Mouse (Mus musculus) bone marrow, adult 2 months (tissue): ENCODE results near the gene Lingo1. TPM values are rescaled to one million over a fixed set of nuclear protein-coding genes. Genes with fewer than 3 reads are reported as not detected.

Source experiments
- H3K27ac ChIP-seq: fragments of 200-500 bp; 2 replicates; pipeline ENCODE4 v1.5.1; 2012; ENCODE audit warnings: low read depth, mild to moderate bottlenecking, control low read depth, inconsistent platforms, low read length; ENCODE audit not compliant: control insufficient read depth, poor library complexity, insufficient read depth
- H3K4me1 ChIP-seq: fragments of 200-500 bp; 2 replicates; pipeline ENCODE4 v1.6.1; 2011; ENCODE audit warnings: low read length; ENCODE audit not compliant: control insufficient read depth, insufficient read depth
- H3K4me3 ChIP-seq: fragments of 200-500 bp; replicated peaks from 2 replicates; pipeline ENCODE3; 2011; ENCODE audit warnings: mild to moderate bottlenecking, low read depth, low read length, control low read depth; ENCODE audit not compliant: control insufficient read depth
- CTCF ChIP-seq: fragments of 200-500 bp; IDR thresholded peaks from 2 replicates; pipeline ENCODE4 v1.5.1; 2011; ENCODE audit warnings: low read length, control low read depth; ENCODE audit not compliant: control insufficient read depth, insufficient read depth
- POLR2A ChIP-seq: fragments of 200-500 bp; IDR thresholded peaks from 2 replicates; pipeline ENCODE4 v1.6.1; 2011; ENCODE audit warnings: low read depth, mild to moderate bottlenecking, control low read depth, low read length, borderline replicate concordance; ENCODE audit not compliant: control insufficient read depth
- WGBS: fragments of 180-500 bp; shearing (Covaris S2); methylation state at CpG from one replicate; pipeline ENCODE4 v1.1.7; 2018; 5-methylcytosine and 5-hydroxymethylcytosine counted together
- polyA plus RNA-seq: library from polyadenylated mRNA; stranded (reverse); fragments of >200 nt; gene quantifications from 2 replicates; pipeline ENCODE4 v1.2.4, GENCODE M21; 2011; ENCODE audit warnings: low replicate concordance; ENCODE audit not compliant: missing spikeins, insufficient read depth, insufficient read length

Lingo1 gene
- polyA plus RNA-seq, 1 experiment: 0.87 TPM

DNA sequence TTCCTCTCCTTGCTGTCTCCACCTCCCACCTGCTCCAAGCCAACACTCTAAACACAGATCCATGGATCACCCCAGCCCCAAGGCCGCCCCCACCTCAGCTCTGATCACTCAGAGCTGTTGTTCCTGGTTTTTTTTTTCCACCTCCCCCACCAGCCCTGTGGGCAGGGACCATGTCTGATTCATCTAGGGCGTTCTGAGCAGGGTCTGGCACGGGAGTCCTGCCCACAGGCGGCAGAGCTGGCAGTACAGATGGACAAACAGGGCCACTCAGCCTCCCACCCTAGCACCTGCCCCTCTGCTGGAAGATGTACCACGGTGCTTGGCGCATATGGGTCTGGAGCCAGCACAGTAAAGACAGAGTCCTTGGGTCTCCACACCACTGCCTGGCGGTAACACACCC lies 114.3 kb downstream of the Lingo1 start:
- 72% methylated on average over 7 of the region's 7 CpGs for WGBS
- no peak overlapping the region for H3K4me3 ChIP-seq
- H3K4me1 ChIP-seq: no peaks in the 10 kb centered on the region; the same call in 1 of the 2 replicates
- no peak overlapping the region for H3K27ac ChIP-seq
- TF ChIP-seq CTCF (no peak), POLR2A (no peak)

DNA sequence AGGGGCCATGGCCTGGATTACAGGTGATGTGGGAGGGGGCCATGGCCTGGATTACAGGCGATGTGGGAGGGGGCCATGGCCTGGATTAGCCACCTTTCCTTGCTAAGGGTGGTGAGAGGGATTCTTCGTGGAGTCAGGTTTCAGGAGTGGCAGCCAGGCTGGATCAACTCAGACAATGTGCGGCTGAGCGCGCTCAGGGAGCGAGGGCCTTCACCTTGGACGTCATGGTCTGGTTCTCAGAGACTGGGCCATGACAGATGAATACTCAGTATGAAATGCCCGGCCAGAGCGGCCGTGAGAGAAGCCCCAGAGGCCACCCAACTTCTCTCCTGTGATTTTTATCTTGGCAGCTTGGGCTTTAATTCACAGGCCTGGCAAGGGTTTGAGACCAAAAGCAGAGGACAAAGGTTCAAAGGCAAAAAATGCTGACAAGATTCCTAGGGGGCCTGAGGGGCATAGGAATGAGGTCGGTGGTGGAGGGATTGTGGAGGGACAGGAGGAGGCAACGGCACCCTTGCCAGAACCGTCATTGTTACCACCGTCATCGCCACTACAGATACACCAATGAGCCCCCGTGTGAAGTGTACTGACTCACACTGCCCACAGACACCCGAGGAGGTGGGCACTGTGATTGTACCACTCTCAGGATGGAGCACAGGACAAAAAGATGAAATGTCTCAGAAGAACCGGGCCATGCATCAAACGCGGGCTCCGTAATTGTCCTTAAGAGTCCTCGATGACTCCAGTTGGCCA lies 117.2 kb downstream of the Lingo1 start:
- H3K27ac ChIP-seq: no peak overlapping the region
- H3K4me1 ChIP-seq: no peaks in the 10 kb centered on the region
- H3K4me3 ChIP-seq: no peak overlapping the region
- no peak for TF ChIP-seq POLR2A
- TF ChIP-seq CTCF: no peak
- 83% methylated on average over 22 of the region's 22 CpGs for WGBS

DNA sequence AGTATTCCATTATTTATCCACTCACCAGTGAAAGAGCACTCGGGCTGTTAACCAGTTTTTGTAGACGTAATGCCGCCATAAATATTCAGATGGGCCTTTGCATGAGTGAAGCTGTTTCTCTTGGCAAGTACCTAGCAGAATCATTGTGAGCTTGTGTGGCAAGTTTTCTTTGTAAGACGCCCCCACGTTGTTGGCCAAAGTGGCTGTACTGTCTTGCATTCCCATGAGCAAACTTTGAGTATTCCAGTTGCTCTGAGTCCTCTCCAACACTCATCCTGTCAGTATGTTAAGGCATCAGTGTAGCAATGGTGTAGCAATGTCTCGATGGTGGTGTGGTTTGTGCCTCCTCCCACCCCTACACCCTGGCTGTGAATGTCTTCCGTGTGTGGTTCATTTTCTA lies 120.6 kb downstream of the Lingo1 start:
- H3K4me3 ChIP-seq: no peak overlapping the region
- no peak overlapping the region for H3K27ac ChIP-seq
- TF ChIP-seq CTCF (no peak), POLR2A (no peak)
- WGBS: 82% methylated on average over 7 of the region's 7 CpGs
- H3K4me1 ChIP-seq: no peaks in the 10 kb centered on the region

DNA sequence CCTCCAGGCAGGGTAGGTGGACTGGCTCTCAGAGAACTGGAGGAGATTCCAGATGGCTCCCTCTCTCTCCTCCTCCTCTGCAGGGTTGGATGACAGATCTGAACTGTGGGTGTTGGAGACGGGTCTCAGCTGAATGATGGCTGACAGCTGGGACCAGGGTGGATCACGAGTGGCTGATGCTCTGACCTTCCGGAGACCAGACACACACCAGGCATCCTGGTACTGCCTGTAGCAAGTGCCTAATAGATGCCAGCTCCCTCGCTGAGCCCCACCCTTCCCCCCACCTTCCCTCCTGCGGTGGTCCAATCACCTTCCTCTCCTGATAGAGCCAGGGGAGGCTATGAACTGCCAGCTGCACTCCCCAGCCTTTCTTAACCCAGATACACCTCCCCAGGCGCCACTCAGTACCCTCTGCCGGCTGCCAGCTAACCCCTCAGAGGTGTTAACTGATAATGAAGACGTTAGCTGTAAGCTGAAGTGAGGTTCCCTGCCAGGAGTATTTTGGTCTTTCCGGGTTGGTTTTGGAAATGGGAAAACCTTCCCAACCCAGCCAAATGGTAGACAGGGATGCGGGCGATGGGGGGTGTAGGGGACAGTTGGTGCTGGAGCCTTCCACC lies 126.6 kb downstream of the Lingo1 start:
- Histone ChIP-seq H3K27ac (no peak overlapping the region), H3K4me3 (no peak overlapping the region), H3K4me1 (no peaks in the 10 kb centered on the region)
- TF ChIP-seq CTCF: no peak
- no peak for TF ChIP-seq POLR2A
- WGBS: 50% methylated on average over 11 of the region's 11 CpGs

DNA sequence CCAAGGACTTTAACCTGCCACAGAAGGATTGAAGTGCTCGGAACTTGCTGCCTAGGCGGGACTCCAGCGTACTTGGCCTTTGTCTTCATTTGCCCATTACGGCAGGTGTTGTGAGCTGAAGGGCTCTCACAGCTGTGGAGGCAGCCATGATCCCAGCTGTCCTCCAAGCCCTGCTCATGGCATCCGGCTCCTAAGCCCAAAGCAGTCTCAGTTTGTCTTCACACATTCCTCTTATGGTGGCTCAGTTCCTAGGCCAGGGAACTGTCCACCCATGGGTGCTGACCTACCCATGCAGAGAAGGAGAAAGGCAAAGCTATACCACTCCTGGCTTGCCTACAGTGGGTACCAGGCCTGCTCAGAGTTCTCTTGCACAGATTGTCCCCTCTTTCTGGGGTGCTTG lies 132.1 kb downstream of the Lingo1 start:
- Histone ChIP-seq H3K4me1 (no peaks in the 10 kb centered on the region), H3K4me3 (no peak overlapping the region), H3K27ac (no peak overlapping the region)
- 87% methylated on average over 5 of the region's 5 CpGs for WGBS
- TF ChIP-seq POLR2A (no peak), CTCF (no peak)

DNA sequence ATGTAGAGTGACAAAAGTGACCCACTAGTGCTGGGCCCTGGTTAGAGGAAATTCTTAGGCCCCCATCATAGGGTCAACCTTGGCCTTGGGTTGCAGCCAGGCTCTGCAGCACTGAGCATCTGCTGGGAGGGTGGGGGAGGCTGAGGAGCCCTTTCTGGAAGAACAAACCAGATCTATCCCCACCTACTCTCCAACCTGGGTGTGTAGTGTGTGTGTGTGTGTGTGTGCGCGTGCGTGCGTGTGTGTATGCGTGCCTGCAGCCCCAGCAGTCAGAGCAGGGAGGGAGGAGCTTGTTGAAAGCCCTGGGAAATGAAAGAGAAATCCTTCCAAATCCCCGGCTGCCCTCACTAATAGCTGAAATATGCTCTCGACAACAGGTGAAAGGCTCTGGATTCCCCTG lies 133.3 kb downstream of the Lingo1 start:
- Histone ChIP-seq H3K4me3 (no peak overlapping the region), H3K27ac (no peak overlapping the region), H3K4me1 (no peaks in the 10 kb centered on the region)
- WGBS: 78% methylated on average over 7 of the region's 7 CpGs
- TF ChIP-seq POLR2A (no peak), CTCF (no peak)

DNA sequence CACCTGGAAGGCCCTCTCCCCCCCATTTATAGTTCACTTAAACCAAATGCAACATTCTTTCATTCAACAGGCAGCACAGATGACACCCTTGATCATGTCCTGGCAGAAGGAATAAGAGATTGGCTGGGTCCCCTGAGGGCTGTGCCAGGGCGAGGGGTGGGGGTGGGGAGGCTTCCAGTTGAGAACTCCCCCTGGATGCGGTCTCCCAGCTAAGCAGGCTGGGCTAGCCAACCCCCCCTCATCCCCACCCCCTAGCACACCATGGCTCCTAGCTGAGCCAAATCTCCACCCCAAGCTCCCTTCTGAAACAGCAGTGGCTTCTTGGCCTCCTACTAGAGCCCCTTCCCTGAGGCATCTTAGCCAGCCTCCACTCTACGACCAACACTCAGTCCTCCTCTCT lies 133.9 kb downstream of the Lingo1 start:
- 71% methylated on average over 3 of the region's 3 CpGs for WGBS
- TF ChIP-seq POLR2A: no peak
- no peak for TF ChIP-seq CTCF
- Histone ChIP-seq H3K27ac (no peak overlapping the region), H3K4me3 (no peak overlapping the region), H3K4me1 (no peaks in the 10 kb centered on the region)

DNA sequence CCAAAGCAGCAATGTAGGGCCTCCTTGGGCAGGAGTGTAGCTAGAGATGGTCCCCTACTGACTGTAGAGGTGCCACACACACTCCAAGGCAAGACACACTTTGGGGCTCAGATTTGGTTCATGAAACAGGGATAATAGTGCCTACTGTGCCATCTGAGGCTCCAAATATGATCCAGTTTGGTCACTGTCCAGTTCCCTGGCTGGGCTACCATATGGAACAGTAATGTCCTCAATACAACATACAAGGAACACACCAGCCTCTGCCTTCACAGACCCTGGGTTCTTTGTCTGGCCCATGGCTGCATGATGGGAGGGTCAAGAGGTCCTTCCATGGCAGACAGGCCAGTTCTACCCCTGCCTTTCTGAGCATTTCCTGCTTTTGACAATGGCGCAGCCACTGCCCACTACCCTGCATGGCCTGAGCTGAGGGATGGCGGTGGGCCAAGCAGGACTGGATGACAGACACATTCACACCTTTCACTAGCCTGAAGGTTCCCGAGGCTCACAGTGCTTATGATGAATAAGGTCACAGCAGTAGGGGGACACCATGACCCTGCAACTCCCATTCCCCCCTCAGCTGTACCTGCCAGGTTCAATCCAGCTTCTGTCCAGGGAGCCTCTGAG lies 134.9 kb downstream of the Lingo1 start:
- H3K4me1 ChIP-seq: no peaks in the 10 kb centered on the region
- 61% methylated on average over 3 of the region's 3 CpGs for WGBS
- no peak for TF ChIP-seq POLR2A
- no peak overlapping the region for H3K27ac ChIP-seq
- no peak overlapping the region for H3K4me3 ChIP-seq
